Mouse (Mus musculus) embryo, embryonic 10.5 days (tissue): ENCODE results near the gene Kcnd3.

ENCODE experiments used
- DNase-seq: peaks from one replicate; pipeline ENCODE4 v3.0.0-alpha.2; 2015; ENCODE audit warnings: low spot score

Kcnd3 gene

GRCm38 (mm10) chr3:105590056-105590672 is 138.0 kb downstream of the Kcnd3 start:
- DNase-seq: peak; percentile 7

GRCm38 (mm10) chr3:105591766-105592165 is 139.6 kb downstream of the Kcnd3 start:
- DNase-seq: no peak

- no peak for DNase-seq
Measured at GRCm38 (mm10) chr3:105592246-105592645, 140.1 kb downstream of the Kcnd3 start.

GRCm38 (mm10) chr3:105600483-105600882 is 148.4 kb downstream of the Kcnd3 start:
- no peak for DNase-seq

- no peak for DNase-seq
Measured at GRCm38 (mm10) chr3:105602966-105603365, 150.8 kb downstream of the Kcnd3 start.

DNA sequence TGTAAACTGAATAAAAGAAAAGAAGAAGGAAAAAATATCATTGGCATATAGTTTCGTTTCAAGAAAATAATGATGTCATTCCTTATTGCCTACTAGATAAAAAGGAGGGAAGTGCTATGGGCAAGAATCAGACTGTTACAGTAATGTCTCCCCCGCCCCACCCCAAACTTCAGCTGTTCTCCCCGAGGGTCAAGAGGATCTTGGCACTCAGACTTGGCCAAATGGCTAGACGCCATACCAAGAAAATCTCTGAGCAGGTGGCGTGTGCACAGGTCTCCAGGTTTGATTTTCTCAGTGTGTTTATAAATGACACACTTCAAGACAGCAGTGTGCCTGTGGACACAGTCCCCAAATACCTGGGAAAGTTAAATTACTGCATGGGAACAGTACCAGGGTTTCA is 153.6 kb downstream of the Kcnd3 start:
- DNase-seq: no peak

GRCm38 (mm10) chr3:105608857-105609256 is 156.7 kb downstream of the Kcnd3 start:
- DNase-seq: no peak

- no peak for DNase-seq
Measured at GRCm38 (mm10) chr3:105611531-105612422, 159.6 kb downstream of the Kcnd3 start.

DNA sequence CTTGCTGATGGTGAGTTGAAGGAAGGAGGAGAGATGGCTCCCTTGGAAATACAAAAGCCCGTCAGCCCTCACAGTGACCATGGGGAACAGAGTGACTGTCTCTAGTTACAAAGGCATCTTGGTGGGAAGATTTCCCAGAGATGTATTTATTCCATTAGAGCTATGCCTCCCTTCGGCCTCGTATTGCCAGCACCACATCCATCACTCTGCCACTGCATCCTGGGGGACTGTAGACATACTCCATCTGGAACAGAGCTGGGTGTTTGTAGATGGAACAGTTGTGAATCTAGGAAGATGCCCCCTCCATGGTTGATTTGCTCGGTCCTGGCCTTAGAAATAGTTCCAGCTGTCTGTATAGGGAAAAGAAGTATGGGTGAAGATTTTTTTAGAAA is 160.3 kb downstream of the Kcnd3 start:
- no peak for DNase-seq

- no peak for DNase-seq
Measured at GRCm38 (mm10) chr3:105616861-105617743, 165.0 kb downstream of the Kcnd3 start.

DNA sequence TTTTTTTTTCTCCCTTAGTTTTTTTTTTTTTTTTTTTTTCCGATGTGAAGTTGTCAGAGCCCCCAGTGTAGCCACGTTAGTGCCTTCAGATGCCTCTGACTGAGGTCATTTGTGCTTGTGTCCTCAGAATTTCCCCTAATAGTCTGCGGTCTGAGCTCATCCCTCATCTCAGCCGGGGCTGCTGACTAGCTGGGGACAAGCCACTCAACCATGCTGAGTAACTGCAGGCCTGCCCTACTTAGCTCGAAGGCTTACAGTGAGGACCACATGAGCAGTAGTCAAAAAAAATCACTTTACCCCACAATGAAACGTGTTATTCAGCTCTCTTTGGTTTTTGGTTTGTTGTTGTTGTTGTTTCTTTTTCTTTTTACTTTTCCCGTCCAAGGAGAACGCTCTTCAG is 169.0 kb downstream of the Kcnd3 start:
- no peak for DNase-seq

- no peak for DNase-seq
Measured at GRCm38 (mm10) chr3:105623137-105623536, 171.0 kb downstream of the Kcnd3 start.

- DNase-seq: no peak
Measured at GRCm38 (mm10) chr3:105625961-105626360, 173.8 kb downstream of the Kcnd3 start.

- no peak for DNase-seq
Measured at GRCm38 (mm10) chr3:105627258-105627657, 175.1 kb downstream of the Kcnd3 start.

DNA sequence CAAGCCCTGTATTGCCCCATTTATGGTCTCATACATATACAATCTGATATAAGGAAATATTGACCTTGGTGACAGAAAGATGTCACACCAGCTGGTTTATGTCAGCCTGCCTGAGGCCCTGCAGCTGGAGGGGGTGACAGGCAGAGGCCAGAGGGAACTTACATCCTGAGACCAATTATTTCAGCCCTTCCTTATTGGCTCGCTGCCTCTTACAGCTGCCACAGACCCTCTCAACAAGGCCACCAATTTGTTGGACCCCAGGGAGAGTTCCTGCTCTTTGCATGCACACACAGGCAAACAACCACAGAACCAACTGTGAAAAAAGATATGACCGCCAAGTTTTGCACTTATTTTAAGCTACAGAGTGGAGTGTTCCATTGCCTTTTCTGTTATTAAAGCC is 180.2 kb downstream of the Kcnd3 start:
- DNase-seq: peak; percentile 6

DNA sequence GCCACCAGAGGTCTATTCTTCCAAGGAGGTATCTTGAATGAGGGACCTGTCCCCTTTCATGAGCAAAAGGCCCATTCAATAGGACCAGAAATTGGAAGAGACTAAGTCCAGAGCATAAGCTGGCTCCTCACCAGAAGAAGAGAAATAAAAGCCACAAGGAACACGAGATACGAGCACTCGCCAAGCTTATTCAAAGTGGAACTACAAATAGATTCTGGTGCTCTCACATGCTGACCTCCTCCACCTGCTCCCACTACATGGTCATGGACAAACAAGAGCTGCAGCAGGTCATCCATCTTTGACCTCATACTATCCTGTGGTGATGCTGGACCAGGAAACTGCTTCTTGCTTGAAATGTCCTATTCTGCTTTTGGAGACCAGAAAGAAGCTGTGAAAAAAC is 180.9 kb downstream of the Kcnd3 start:
- no peak for DNase-seq

DNA sequence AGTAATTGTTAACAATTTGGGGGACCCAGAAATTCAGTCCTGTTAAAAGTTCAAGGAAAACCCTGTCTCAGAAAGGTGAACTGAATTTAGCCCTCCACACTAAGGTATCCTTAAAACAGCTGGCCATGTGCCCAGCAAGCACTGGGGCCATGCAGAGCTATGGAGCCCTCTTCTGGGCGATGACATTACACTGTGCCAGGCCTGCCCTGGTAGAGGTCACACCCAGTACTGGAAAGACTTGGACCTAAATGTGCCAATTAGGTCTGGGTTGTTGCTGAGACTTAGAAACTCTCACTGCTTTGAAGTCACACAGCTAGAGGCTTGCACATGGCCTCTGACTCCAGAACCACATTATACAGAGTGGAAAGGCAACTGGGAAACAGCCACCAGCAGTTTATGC is 190.1 kb downstream of the Kcnd3 start:
- DNase-seq: no peak

- DNase-seq: no peak
Measured at GRCm38 (mm10) chr3:105643566-105643965, 191.4 kb downstream of the Kcnd3 start.

- DNase-seq: no peak
Measured at GRCm38 (mm10) chr3:105648889-105649567, 196.9 kb downstream of the Kcnd3 start.

DNA sequence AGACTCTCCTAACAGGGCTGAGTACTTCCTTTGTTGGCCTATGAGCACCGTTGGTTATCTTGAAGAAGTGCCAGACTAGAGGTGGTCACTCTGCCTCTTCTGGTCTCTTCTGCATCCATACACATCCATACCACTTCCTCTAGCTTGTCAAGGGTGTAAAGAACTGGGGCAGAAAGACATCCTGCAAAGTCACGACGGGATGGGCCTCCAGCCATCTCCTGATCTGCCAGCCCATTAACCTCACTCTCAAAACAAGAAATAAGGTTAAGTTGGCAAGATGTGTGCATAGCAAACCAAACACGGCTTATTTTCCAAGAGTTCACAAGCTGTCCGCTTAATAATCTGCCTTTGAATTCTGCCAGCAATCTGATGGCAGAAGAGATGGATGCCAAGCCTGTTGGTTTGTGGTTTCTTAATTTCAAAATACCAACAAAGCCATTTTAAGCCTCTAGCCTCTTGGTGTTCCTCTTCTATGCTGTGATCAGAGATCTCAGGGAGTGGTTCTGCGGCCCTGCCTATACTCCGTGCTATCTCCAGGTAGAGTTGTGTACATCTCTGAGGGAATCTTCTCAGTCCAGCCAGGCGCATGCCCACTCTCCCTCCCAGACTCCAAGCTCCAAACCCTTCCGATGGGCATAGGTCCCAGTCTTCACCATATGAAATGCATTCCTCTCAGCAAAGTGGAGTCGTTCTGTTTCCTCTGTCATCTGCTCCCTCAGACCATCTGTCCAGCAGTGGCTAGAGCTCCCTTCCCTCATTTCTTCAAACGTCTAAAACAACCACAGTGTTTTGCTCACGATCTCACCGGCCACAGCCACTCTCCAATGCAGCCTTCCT is 201.6 kb downstream of the Kcnd3 start:
- DNase-seq: no peak

GRCm38 (mm10) chr3:105655031-105655585 is 203.0 kb downstream of the Kcnd3 start:
- DNase-seq: no peak
